Comparison of ENCODE assay signal across 18 mouse cellular contexts in genomic region chr5:52813312-52813711, GRCm38 (mm10).
"Had no signal": no experiment of that assay in that cellular context is flagged by ENCODE, and none has a peak within 500 bp of the region (broad histone marks: within the 10 kb centered on the region; RNA-seq: fewer than 3 reads in every experiment).

No protein-coding gene starts in this region.

- ATAC-seq: liver, postnatal 0 days; lung, postnatal 0 days; midbrain, embryonic 13.5 days; midbrain, embryonic 15.5 days had no signal

- H3K4me3 ChIP-seq: lung, embryonic 15.5 days; megakaryocyte, embryonic 14.5 days; midbrain, embryonic 13.5 days; midbrain, embryonic 15.5 days; neural tube, embryonic 12.5 days; stomach, embryonic 15.5 days had no signal

- H3K9me3 ChIP-seq: lung, embryonic 15.5 days; megakaryocyte, embryonic 14.5 days; midbrain, embryonic 13.5 days; midbrain, embryonic 15.5 days; neural tube, embryonic 12.5 days; stomach, embryonic 15.5 days had no signal

- DNase-seq: liver, postnatal 0 days; lung, adult 2 months; lung, postnatal 14 days; lung, postnatal 36 days; right cerebral cortex, postnatal 14 days; thymus, adult 2 months; thymus, postnatal 25 days; thymus, postnatal 4 days had no signal

- H3K4me2 ChIP-seq: lung, embryonic 15.5 days; midbrain, embryonic 11.5 days; midbrain, embryonic 13.5 days; midbrain, embryonic 15.5 days; neural tube, embryonic 12.5 days; stomach, embryonic 15.5 days had no signal

- H3K27me3 ChIP-seq: lung, embryonic 15.5 days; megakaryocyte, embryonic 14.5 days; midbrain, embryonic 13.5 days; midbrain, embryonic 15.5 days; neural tube, embryonic 12.5 days; stomach, embryonic 15.5 days had no signal

- H3K9ac ChIP-seq: liver, postnatal 0 days; lung, embryonic 15.5 days; midbrain, embryonic 13.5 days; midbrain, embryonic 15.5 days; neural tube, embryonic 12.5 days; stomach, embryonic 15.5 days had no signal

- H3K4me1 ChIP-seq: lung, embryonic 15.5 days; megakaryocyte, embryonic 14.5 days; midbrain, embryonic 13.5 days; midbrain, embryonic 15.5 days; neural tube, embryonic 12.5 days; stomach, embryonic 15.5 days had no signal

- H3K27ac ChIP-seq: lung, embryonic 15.5 days; macrophage; midbrain, embryonic 13.5 days; midbrain, embryonic 15.5 days; neural tube, embryonic 12.5 days; stomach, embryonic 15.5 days; stomach, postnatal 0 days had no signal
